Mouse (Mus musculus): ENCODE data around the gene Exoc4.

Gene Exoc4

GRCm38 (mm10) chr6:33870468-33871142 is 621.7 kb downstream of the Exoc4 start:
- DNase-seq (ENCODE audit: low spot score), result no peak

GRCm38 (mm10) chr6:33871286-33871685 is 622.4 kb downstream of the Exoc4 start:
- no peak for DNase-seq (ENCODE audit: low spot score)

GRCm38 (mm10) chr6:33872192-33872591 is 623.3 kb downstream of the Exoc4 start:
- no peak for DNase-seq (ENCODE audit: low spot score)

- no peak for DNase-seq (ENCODE audit: low spot score)
These were observed 624.1 kb downstream of the Exoc4 start for GRCm38 (mm10) chr6:33873000-33873399.

GRCm38 (mm10) chr6:33874291-33875014 is 625.6 kb downstream of the Exoc4 start:
- no peak for DNase-seq (ENCODE audit: low spot score)

GRCm38 (mm10) chr6:33884141-33884683 is 635.3 kb downstream of the Exoc4 start:
- DNase-seq (ENCODE audit: low spot score), result no peak

DNA sequence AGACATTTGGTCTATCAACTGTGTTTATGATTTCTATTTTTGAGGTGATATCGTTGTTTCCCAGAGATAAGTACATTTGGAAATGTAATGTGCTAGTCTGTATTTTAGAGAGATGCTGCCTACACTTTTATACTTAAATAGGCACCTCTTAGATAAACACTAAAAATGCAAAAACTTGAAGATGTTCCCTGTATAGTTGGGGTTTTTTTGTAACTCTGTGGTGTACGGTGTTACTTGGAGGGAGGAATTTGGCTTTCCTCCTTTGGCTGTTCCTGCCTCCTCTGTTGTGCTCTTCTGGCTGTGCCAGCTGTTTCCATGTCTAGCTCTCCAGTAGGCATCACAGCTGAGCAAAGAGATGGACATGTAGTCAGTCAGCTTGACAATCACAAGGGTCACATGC is 638.1 kb downstream of the Exoc4 start:
- no peak for DNase-seq (ENCODE audit: low spot score)

DNA sequence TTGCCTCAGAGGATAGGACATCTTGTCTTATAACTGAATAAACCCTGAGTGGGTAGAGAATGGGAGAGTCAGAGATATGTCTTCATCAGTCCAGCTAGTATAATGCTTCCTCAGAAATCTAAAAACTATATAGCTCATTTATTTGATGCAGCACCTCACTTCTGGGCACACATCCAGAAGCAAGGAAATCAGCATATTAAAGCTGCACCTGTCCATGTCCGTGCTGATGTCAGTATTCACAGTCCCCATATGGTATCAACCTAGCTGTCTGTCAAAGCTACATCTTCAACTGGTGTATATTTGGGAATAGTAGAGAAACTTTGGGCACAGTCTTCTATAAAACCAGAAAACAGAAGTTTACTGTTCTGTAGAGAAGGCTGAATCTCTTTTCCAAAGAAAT is 642.0 kb downstream of the Exoc4 start:
- DNase-seq (ENCODE audit: low spot score), result no peak

GRCm38 (mm10) chr6:33892142-33892541 is 643.3 kb downstream of the Exoc4 start:
- DNase-seq (ENCODE audit: low spot score), result no peak

GRCm38 (mm10) chr6:33899973-33900372 is 651.1 kb downstream of the Exoc4 start:
- no peak for DNase-seq (ENCODE audit: low spot score)

GRCm38 (mm10) chr6:33900615-33901014 is 651.7 kb downstream of the Exoc4 start:
- DNase-seq (ENCODE audit: low spot score), result no peak

- no peak for DNase-seq (ENCODE audit: low spot score)
These were observed 656.2 kb downstream of the Exoc4 start for GRCm38 (mm10) chr6:33905099-33905498.

- no peak for DNase-seq (ENCODE audit: low spot score)
These were observed 661.8 kb downstream of the Exoc4 start for GRCm38 (mm10) chr6:33910671-33911070.

- no peak for DNase-seq (ENCODE audit: low spot score)
These were observed 664.2 kb downstream of the Exoc4 start for GRCm38 (mm10) chr6:33913072-33913471.

DNA sequence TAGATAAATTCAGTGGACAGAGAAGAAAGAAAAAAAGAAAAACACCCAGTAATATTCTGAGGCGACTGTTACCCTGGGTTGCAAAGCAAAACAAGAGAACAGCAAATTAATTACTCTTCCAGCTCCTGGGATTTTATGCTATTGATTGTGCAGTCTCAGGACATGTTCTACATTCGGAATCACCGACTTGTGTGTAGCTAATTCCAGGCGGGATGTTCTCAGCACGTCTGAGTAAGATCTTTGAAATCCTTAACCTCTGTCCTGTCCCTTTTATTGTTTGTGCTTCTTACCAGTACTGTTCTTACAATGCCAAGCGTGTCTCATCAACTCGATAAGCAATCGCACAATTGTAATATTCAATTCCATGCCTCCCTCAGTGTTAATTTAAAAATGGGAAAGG is 664.6 kb downstream of the Exoc4 start:
- no peak for DNase-seq (ENCODE audit: low spot score)

DNA sequence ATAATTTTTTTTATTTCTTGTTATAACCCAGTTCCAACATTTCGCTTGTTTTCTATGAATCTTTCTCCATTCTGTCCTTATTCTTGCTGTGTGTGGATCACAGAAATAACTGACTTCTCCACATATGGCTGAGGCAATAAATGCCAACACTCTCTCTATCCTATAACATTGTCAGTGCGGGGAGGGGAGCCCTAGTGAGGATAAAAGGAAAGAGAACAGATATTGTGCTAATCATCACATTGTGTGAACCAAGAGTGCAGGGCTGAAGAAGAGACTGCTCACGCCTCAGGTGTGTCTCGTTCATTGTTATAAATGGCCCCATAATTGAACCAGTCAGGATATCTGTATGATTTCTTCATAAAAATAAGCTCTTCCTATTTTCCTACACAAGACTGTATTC is 665.1 kb downstream of the Exoc4 start:
- no peak for DNase-seq (ENCODE audit: low spot score)

GRCm38 (mm10) chr6:33923571-33923970 is 674.7 kb downstream of the Exoc4 start:
- DNase-seq (ENCODE audit: low spot score), result no peak

- no peak for DNase-seq (ENCODE audit: low spot score)
These were observed 676.0 kb downstream of the Exoc4 start for GRCm38 (mm10) chr6:33924888-33925287.

DNA sequence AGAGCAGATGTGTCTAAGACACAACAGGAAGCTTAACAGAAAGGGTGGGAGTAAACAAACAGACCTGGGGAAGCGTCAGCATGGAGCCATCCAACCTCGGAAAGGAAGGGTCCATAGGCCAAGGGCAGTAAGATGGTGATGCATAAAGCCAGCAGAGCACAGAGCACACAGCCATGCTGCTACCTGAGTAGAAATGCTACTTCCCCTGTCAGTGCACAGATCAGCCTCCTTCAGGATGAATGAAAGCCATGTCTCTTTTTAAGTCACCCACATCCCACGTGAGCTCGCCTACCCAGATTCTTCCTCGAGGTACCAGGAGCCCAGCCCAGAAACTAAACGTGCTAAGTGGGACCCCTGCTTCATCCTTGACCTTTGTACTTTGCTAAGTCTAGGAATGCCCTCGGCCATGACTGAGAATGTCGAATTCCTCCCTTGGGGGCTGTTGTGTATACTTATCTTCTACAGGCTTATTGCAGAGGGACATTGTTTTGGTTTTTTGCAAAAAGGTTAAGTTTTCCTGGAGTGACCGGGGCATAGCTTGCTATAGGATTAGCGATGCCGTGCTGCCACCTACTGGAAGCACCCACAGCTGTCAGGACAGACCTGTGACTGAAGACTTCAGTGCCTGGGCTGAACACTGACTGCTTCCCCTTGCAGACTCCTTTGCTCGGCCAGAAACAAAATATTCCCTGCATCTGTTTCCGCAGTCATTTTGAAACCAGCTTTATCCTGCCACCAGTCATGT is 680.6 kb downstream of the Exoc4 start:
- peak; percentile 64 for DNase-seq (ENCODE audit: low spot score)

DNA sequence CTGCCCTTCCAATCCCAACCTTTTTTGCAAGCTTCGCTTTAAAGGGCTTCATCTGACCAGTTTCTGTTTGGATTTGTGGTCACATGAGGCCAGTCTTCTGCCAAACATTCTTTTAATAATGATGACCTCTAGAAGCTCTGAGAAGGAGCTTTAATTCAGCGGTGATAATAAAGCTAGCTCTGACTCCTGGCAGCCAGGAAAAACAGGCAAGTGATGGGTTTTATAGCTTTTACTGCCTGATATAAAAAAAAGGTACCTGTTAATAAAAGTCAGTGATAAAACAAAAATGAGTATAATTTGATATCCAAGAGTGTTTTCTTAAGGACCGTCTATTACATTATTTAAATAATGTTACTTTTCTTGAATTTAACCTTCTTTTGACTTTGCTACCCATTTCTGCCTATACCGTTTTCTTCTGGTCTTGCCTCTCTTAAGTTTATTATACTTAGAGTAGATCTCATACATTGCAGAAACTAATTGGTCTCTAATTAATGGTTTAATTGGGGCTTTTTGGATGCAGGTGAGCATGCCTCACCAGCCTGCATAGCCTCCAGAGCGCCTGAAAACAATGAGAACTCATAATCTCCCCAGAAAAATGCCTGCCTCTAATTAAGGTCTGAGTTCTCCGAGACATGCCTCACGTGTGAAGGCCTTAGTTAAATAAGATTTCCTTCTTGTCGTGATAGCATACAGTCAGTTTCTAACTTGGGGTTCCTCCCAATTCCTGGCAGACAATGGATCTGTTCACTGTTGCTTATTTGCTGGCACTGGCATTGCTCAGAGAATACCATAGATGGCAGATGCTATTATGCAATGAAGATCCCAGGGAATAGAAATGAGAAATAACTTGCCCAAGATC is 681.4 kb downstream of the Exoc4 start:
- DNase-seq (ENCODE audit: low spot score), result no peak

- no peak for DNase-seq (ENCODE audit: low spot score)
These were observed 689.0 kb downstream of the Exoc4 start for GRCm38 (mm10) chr6:33937906-33938305.

- no peak for DNase-seq (ENCODE audit: low spot score)
These were observed 690.3 kb downstream of the Exoc4 start for GRCm38 (mm10) chr6:33939169-33939568.

Data from ovary, postnatal 14 days (tissue).